Mouse (Mus musculus) liver, embryonic 11.5 days (tissue): ENCODE data around the gene Rhbdl2. TPM values are rescaled to one million over a fixed set of nuclear protein-coding genes. Genes with fewer than 3 reads are reported as not detected.

ENCODE experiments used
- ATAC-seq: fragments of 200-750 bp; cut with Nextera tagmentation; replicated peaks from 2 replicates; pipeline ENCODE4 v1.8.0; 2017; ENCODE audit warnings: moderate number of reproducible peaks, mild to moderate bottlenecking, moderate TSS enrichment, moderate library complexity; ENCODE audit not compliant: low FRiP score
- DNase-seq: peaks from one replicate; pipeline ENCODE4 v3.0.0-alpha.2; 2017; ENCODE audit warnings: low spot score
- H3K27ac ChIP-seq: fragments of 300-500 bp; sonication (generic); 2 replicates; pipeline ENCODE4 v1.5.1; 2014; ENCODE audit warnings: mild to moderate bottlenecking, low read depth, low read length, control low read depth
- H3K27me3 ChIP-seq: fragments of 300-500 bp; sonication (generic); replicated peaks from 2 replicates; pipeline ENCODE4 v1.6.1; 2014; ENCODE audit warnings: low read length, mixed read lengths; ENCODE audit not compliant: control insufficient read depth, insufficient read depth
- H3K36me3 ChIP-seq: fragments of 300-500 bp; sonication (generic); 2 replicates; pipeline ENCODE4 v1.6.1; 2014; ENCODE audit warnings: mild to moderate bottlenecking, low read length, moderate library complexity, mixed read lengths; ENCODE audit not compliant: control insufficient read depth, insufficient read depth
- H3K4me1 ChIP-seq: fragments of 300-500 bp; sonication (generic); replicated peaks from 2 replicates; pipeline ENCODE4 v1.6.1; 2014; ENCODE audit warnings: low read length, mixed read lengths; ENCODE audit not compliant: control insufficient read depth, insufficient read depth
- H3K4me2 ChIP-seq: fragments of 300-500 bp; sonication (generic); 2 replicates; pipeline ENCODE4 v1.6.1; 2014; ENCODE audit warnings: mild to moderate bottlenecking, control low read depth, moderate library complexity
- H3K4me3 ChIP-seq: fragments of 300-500 bp; sonication (generic); 2 replicates; pipeline ENCODE4 v1.5.1; 2014; ENCODE audit warnings: low read depth, low read length, control low read depth
- H3K9ac ChIP-seq: fragments of 300-500 bp; sonication (generic); 2 replicates; pipeline ENCODE4 v1.6.1; 2014; ENCODE audit warnings: low read depth, low read length, control low read depth
- H3K9me3 ChIP-seq: fragments of 300-500 bp; sonication (generic); 2 replicates; pipeline ENCODE4 v1.6.1; 2016; ENCODE audit warnings: low read length, inconsistent platforms, mixed read lengths; ENCODE audit not compliant: control insufficient read depth
- WGBS: fragments of 180-500 bp; shearing (Covaris S2); extraction: QIAGEN DNeasy Blood & Tissue Kit; methylation state at CpG from one replicate; pipeline ENCODE4 v1.1.7; 2014; 5-methylcytosine and 5-hydroxymethylcytosine counted together
- polyA plus RNA-seq: library from polyadenylated mRNA; unstranded; fragments of >200 nt; fragmentation: Nextera tagmentation; extraction: Ambion mirVana; gene quantifications from 2 replicates; pipeline ENCODE4 v1.2.1, GENCODE M21; 2014

The Rhbdl2 gene
- polyA plus RNA-seq, 1 experiment from 2014 or later, result not detected

GRCm38 (mm10) chr4:123758306-123758705, 29.4 kb upstream of the Rhbdl2 start:
- DNase-seq (no peak), ATAC-seq (no peak)
- Histone ChIP-seq H3K9ac (no peak overlapping the region), H3K4me2 (no peak overlapping the region), H3K4me3 (no peak overlapping the region), H3K36me3 (no peaks in the 10 kb centered on the region), H3K4me1 (no peaks in the 10 kb centered on the region), H3K27me3 (no peaks in the 10 kb centered on the region), H3K27ac (no peak overlapping the region), H3K9me3 (no peaks in the 10 kb centered on the region)
- WGBS, result 55% methylated on average over 4 of the region's 4 CpGs

- H3K9ac ChIP-seq, result no peak overlapping the region
- WGBS, result 70% methylated on average over 6 of the region's 6 CpGs
- no peak for ATAC-seq
Measured at GRCm38 (mm10) chr4:123765071-123765470, 22.6 kb upstream of the Rhbdl2 start.

GRCm38 (mm10) chr4:123767807-123768206, 19.9 kb upstream of the Rhbdl2 start:
- ATAC-seq, result no peak
- no peak overlapping the region for H3K4me3 ChIP-seq
- H3K36me3 ChIP-seq, result no peaks in the 10 kb centered on the region
- no peak overlapping the region for H3K27ac ChIP-seq
- H3K4me1 ChIP-seq, result no peaks in the 10 kb centered on the region
- H3K9ac ChIP-seq, result no peak overlapping the region
- no peaks in the 10 kb centered on the region for H3K27me3 ChIP-seq
- no peaks in the 10 kb centered on the region for H3K9me3 ChIP-seq
- H3K4me2 ChIP-seq, result no peak overlapping the region
- WGBS, result 72% methylated on average over 3 of the region's 3 CpGs
- no peak for DNase-seq

More at GRCm38 (mm10) chr4:123765071-123765470, 22.6 kb upstream of the Rhbdl2 start:
- Histone ChIP-seq H3K9me3 (no peaks in the 10 kb centered on the region), H3K4me2 (no peak overlapping the region), H3K36me3 (no peaks in the 10 kb centered on the region), H3K27ac (no peak overlapping the region), H3K27me3 (no peaks in the 10 kb centered on the region), H3K4me1 (no peaks in the 10 kb centered on the region), H3K4me3 (no peak overlapping the region)
- no peak for DNase-seq

- H3K4me1 ChIP-seq, result no peaks in the 10 kb centered on the region
- WGBS, result 77% methylated on average over 4 of the region's 4 CpGs
- H3K36me3 ChIP-seq, result no peaks in the 10 kb centered on the region
Measured at GRCm38 (mm10) chr4:123768234-123768633, 19.4 kb upstream of the Rhbdl2 start.

GRCm38 (mm10) chr4:123792666-123793065, 5.0 kb downstream of the Rhbdl2 start:
- ATAC-seq, result no peak
- no peak for DNase-seq
- H3K36me3 ChIP-seq, result no peaks in the 10 kb centered on the region
- H3K4me2 ChIP-seq, result no peak overlapping the region
- H3K4me3 ChIP-seq, result no peak overlapping the region
- 74% methylated on average over 2 of the region's 2 CpGs for WGBS
- no peaks in the 10 kb centered on the region for H3K9me3 ChIP-seq
- H3K4me1 ChIP-seq, result no peaks in the 10 kb centered on the region
- no peaks in the 10 kb centered on the region for H3K27me3 ChIP-seq
- no peak overlapping the region for H3K9ac ChIP-seq
- no peak overlapping the region for H3K27ac ChIP-seq

More at GRCm38 (mm10) chr4:123768234-123768633, 19.4 kb upstream of the Rhbdl2 start:
- H3K9me3 ChIP-seq, result no peaks in the 10 kb centered on the region
- H3K4me3 ChIP-seq, result no peak overlapping the region
- H3K27me3 ChIP-seq, result no peaks in the 10 kb centered on the region
- H3K4me2 ChIP-seq, result no peak overlapping the region
- DNase-seq (no peak), ATAC-seq (no peak)
- no peak overlapping the region for H3K27ac ChIP-seq
- no peak overlapping the region for H3K9ac ChIP-seq

- Histone ChIP-seq H3K4me1 (no peaks in the 10 kb centered on the region), H3K9me3 (no peaks in the 10 kb centered on the region), H3K27me3 (no peaks in the 10 kb centered on the region), H3K4me3 (no peak overlapping the region), H3K9ac (no peak overlapping the region), H3K36me3 (no peaks in the 10 kb centered on the region), H3K4me2 (no peak overlapping the region), H3K27ac (no peak overlapping the region)
- 89% methylated on average over 6 of the region's 6 CpGs for WGBS
- DNase-seq, result no peak
- no peak for ATAC-seq
Measured at GRCm38 (mm10) chr4:123793136-123793535, 5.5 kb downstream of the Rhbdl2 start.

- H3K4me3 ChIP-seq, result no peak overlapping the region
- no peaks in the 10 kb centered on the region for H3K27me3 ChIP-seq
- H3K4me2 ChIP-seq, result no peak overlapping the region
- no peak overlapping the region for H3K27ac ChIP-seq
- no peaks in the 10 kb centered on the region for H3K9me3 ChIP-seq
- H3K36me3 ChIP-seq, result no peaks in the 10 kb centered on the region
- H3K9ac ChIP-seq, result no peak overlapping the region
- no peaks in the 10 kb centered on the region for H3K4me1 ChIP-seq
- ATAC-seq (no peak), DNase-seq (no peak)
- 58% methylated on average over 2 of the region's 2 CpGs for WGBS
Measured at GRCm38 (mm10) chr4:123795057-123795456, 7.4 kb downstream of the Rhbdl2 start.

- H3K4me2 ChIP-seq, result no peak overlapping the region
- no peaks in the 10 kb centered on the region for H3K4me1 ChIP-seq
- no peak overlapping the region for H3K9ac ChIP-seq
- no peaks in the 10 kb centered on the region for H3K9me3 ChIP-seq
- no peak overlapping the region for H3K4me3 ChIP-seq
- no peaks in the 10 kb centered on the region for H3K27me3 ChIP-seq
- ATAC-seq, result no peak
- no peak overlapping the region for H3K27ac ChIP-seq
- no peaks in the 10 kb centered on the region for H3K36me3 ChIP-seq
- no peak for DNase-seq
- WGBS, result 89% methylated on average over 3 of the region's 3 CpGs
Measured at GRCm38 (mm10) chr4:123797403-123797802, 9.7 kb downstream of the Rhbdl2 start.

GRCm38 (mm10) chr4:123797856-123798255, 10.2 kb downstream of the Rhbdl2 start:
- WGBS, result 64% methylated on average over 7 of the region's 7 CpGs
- no peak overlapping the region for H3K4me2 ChIP-seq
- ATAC-seq, result no peak

More at GRCm38 (mm10) chr4:123797856-123798255, 10.2 kb downstream of the Rhbdl2 start:
- H3K27me3 ChIP-seq, result no peaks in the 10 kb centered on the region
- no peak for DNase-seq
- H3K9ac ChIP-seq, result no peak overlapping the region
- H3K9me3 ChIP-seq, result no peaks in the 10 kb centered on the region
- H3K27ac ChIP-seq, result no peak overlapping the region
- no peaks in the 10 kb centered on the region for H3K4me1 ChIP-seq
- no peak overlapping the region for H3K4me3 ChIP-seq
- H3K36me3 ChIP-seq, result no peaks in the 10 kb centered on the region
